Mouse (Mus musculus): ENCODE measurements around the gene Rab43. TPM values are rescaled to one million over a fixed set of nuclear protein-coding genes. Genes with fewer than 3 reads are reported as not detected.
A peak's percentile ranks its signal among the peaks of the same experiment; 100 is the strongest.
"Not testable (repeated sequence)": the region's sequence is repeated elsewhere in the genome, so short reads cannot be mapped to it uniquely, and the experiment has no call there.

The Rab43 gene
- polyA plus RNA-seq, 1 experiment, result 19.4 TPM

- no peak overlapping the region for H3K27ac ChIP-seq (ENCODE audit: insufficient read depth, low read length)
- no peak overlapping the region for H3K4me3 ChIP-seq (replicated peaks; ENCODE audit: insufficient read depth, low read depth, low read length)
- H3K4me1 ChIP-seq (ENCODE audit: control insufficient read depth, insufficient read depth, low read length), result no peaks in the 10 kb centered on the region
- DNase-seq, result no peak
- 39% methylated on average over 8 of the region's 8 CpGs for WGBS
- no peaks in the 10 kb centered on the region for H3K27me3 ChIP-seq (ENCODE audit: control insufficient read depth, insufficient read depth, low read length)
- TF ChIP-seq POLR2A (IDR thresholded peaks at IDR 0.05; ENCODE audit: borderline replicate concordance, insufficient read depth, low read length), result no peak
- no peak for TF ChIP-seq CTCF (IDR thresholded peaks at IDR 0.05; ENCODE audit: borderline replicate concordance, insufficient read depth, low read depth, low read length)
Observed at GRCm38 (mm10) chr6:87770626-87771025, 41.3 kb downstream of the Rab43 start.

GRCm38 (mm10) chr6:87764296-87764695 lies 47.7 kb downstream of the Rab43 start:
- H3K27me3 ChIP-seq (ENCODE audit: control insufficient read depth, insufficient read depth, low read length); H3K4me1 ChIP-seq (ENCODE audit: control insufficient read depth, insufficient read depth, low read length); H3K4me3 ChIP-seq (replicated peaks; ENCODE audit: insufficient read depth, low read depth, low read length); DNase-seq; H3K27ac ChIP-seq (ENCODE audit: insufficient read depth, low read length): not testable (repeated sequence)
- WGBS, result 91% methylated on average over 2 of the region's 2 CpGs

- DNase-seq, result peak in 1 of 2 experiments; percentile 46
- Histone ChIP-seq H3K27ac (ENCODE audit: insufficient read depth, low read length) (no peak overlapping the region), H3K4me3 (replicated peaks; ENCODE audit: insufficient read depth, low read depth, low read length) (no peak overlapping the region), H3K4me1 (ENCODE audit: control insufficient read depth, insufficient read depth, low read length) (no peaks in the 10 kb centered on the region), H3K27me3 (ENCODE audit: control insufficient read depth, insufficient read depth, low read length) (no peaks in the 10 kb centered on the region)
- TF ChIP-seq CTCF (IDR thresholded peaks at IDR 0.05; ENCODE audit: borderline replicate concordance, insufficient read depth, low read depth, low read length) (peak; percentile 58; the same call in 1 of the 2 replicates), POLR2A (IDR thresholded peaks at IDR 0.05; ENCODE audit: borderline replicate concordance, insufficient read depth, low read length) (no peak)
- WGBS, result 64% methylated on average over 4 of the region's 4 CpGs
Observed at GRCm38 (mm10) chr6:87763376-87764280, 48.3 kb downstream of the Rab43 start.

DNA sequence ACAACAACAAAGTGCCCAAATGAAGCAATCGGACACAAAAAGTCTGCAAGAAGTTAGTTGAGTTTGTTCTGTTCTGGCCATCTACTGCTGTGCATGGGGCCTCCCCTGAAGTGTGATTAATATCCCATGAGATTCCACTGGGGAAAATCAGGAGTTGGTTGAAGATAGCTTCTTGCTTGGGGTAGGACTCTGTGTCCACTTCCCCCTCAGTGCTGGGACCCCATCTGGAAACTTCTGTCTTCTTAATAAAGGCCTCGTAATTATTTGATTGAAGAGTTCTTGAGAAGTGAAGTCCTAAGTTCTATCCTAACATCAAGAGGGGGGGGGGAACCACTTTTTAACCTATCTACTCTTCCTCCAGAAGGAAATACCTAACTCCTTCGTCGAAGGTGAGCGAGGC lies 49.8 kb downstream of the Rab43 start:
- WGBS, result 82% methylated on average over 5 of the region's 5 CpGs

GRCm38 (mm10) chr6:87759850-87760249 lies 52.1 kb downstream of the Rab43 start:
- H3K27ac ChIP-seq (ENCODE audit: insufficient read depth, low read length), result no peak overlapping the region
- no peaks in the 10 kb centered on the region for H3K27me3 ChIP-seq (ENCODE audit: control insufficient read depth, insufficient read depth, low read length)
- TF ChIP-seq CTCF (IDR thresholded peaks at IDR 0.05; ENCODE audit: borderline replicate concordance, insufficient read depth, low read depth, low read length) (no peak), POLR2A (IDR thresholded peaks at IDR 0.05; ENCODE audit: borderline replicate concordance, insufficient read depth, low read length) (no peak)
- H3K4me3 ChIP-seq (replicated peaks; ENCODE audit: insufficient read depth, low read depth, low read length), result no peak overlapping the region
- 65% methylated on average over 3 of the region's 3 CpGs for WGBS
- DNase-seq, result no peak
- no peaks in the 10 kb centered on the region for H3K4me1 ChIP-seq (ENCODE audit: control insufficient read depth, insufficient read depth, low read length)

More for the DNA sequence above, 49.8 kb downstream of the Rab43 start:
- DNase-seq, result no peak
- Histone ChIP-seq H3K4me1 (ENCODE audit: control insufficient read depth, insufficient read depth, low read length) (no peaks in the 10 kb centered on the region), H3K27ac (ENCODE audit: insufficient read depth, low read length) (no peak overlapping the region), H3K27me3 (ENCODE audit: control insufficient read depth, insufficient read depth, low read length) (no peaks in the 10 kb centered on the region), H3K4me3 (replicated peaks; ENCODE audit: insufficient read depth, low read depth, low read length) (no peak overlapping the region)
- TF ChIP-seq CTCF (IDR thresholded peaks at IDR 0.05; ENCODE audit: borderline replicate concordance, insufficient read depth, low read depth, low read length) (no peak), POLR2A (IDR thresholded peaks at IDR 0.05; ENCODE audit: borderline replicate concordance, insufficient read depth, low read length) (no peak)

DNA sequence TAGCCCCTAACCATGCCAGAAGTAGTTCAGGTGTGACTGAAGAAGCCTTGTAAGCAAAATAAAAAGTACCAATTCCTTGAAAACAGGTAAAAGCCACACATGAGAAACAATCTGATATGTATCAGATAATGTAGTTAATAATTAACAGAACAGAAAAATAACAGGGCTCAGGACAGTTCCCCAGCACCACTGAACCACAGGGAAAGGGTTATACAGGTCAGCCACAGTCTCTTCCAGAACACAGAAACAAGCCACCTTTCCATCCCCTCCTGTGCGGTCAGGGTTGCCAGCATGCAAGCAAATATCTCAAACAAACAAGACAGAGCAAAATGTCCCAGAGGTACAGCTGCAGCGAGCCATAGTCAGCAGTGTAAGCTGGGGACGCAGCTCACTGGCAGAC lies 52.6 kb downstream of the Rab43 start:
- Histone ChIP-seq H3K4me1 (ENCODE audit: control insufficient read depth, insufficient read depth, low read length) (no peaks in the 10 kb centered on the region), H3K4me3 (replicated peaks; ENCODE audit: insufficient read depth, low read depth, low read length) (no peak overlapping the region), H3K27me3 (ENCODE audit: control insufficient read depth, insufficient read depth, low read length) (no peaks in the 10 kb centered on the region), H3K27ac (ENCODE audit: insufficient read depth, low read length) (no peak overlapping the region)
- WGBS, result 73% methylated on average over 3 of the region's 3 CpGs
- no peak for DNase-seq
- TF ChIP-seq CTCF (IDR thresholded peaks at IDR 0.05; ENCODE audit: borderline replicate concordance, insufficient read depth, low read depth, low read length) (no peak), POLR2A (IDR thresholded peaks at IDR 0.05; ENCODE audit: borderline replicate concordance, insufficient read depth, low read length) (no peak)

- TF ChIP-seq POLR2A (IDR thresholded peaks at IDR 0.05; ENCODE audit: borderline replicate concordance, insufficient read depth, low read length) (no peak), CTCF (IDR thresholded peaks at IDR 0.05; ENCODE audit: borderline replicate concordance, insufficient read depth, low read depth, low read length) (no peak)
- Histone ChIP-seq H3K27me3 (ENCODE audit: control insufficient read depth, insufficient read depth, low read length) (no peaks in the 10 kb centered on the region), H3K27ac (ENCODE audit: insufficient read depth, low read length) (no peak overlapping the region), H3K4me1 (ENCODE audit: control insufficient read depth, insufficient read depth, low read length) (no peaks in the 10 kb centered on the region), H3K4me3 (replicated peaks; ENCODE audit: insufficient read depth, low read depth, low read length) (no peak overlapping the region)
- 81% methylated on average over 8 of the region's 8 CpGs for WGBS
- no peak for DNase-seq
Observed at GRCm38 (mm10) chr6:87756896-87757295, 55.1 kb downstream of the Rab43 start.

DNA sequence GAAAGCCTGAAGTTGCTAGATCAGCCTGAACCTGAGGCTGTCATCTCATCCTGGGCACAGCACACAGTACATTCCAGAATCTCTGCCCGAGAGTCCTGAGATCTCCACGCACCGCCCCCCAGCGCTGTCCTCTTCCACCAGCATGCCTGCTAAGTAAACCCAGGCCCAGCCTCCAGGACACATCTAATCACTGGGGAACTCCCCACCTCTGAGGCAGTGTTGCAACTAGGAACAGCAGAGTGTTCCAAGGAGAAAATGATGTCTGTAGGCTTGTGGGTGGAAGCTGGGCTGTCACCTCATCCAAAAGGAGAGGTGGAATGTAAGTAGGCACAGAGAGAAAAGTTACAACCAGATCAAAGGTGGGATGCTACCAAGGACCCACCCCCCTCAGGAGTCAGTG lies 56.8 kb downstream of the Rab43 start:
- no peaks in the 10 kb centered on the region for H3K4me1 ChIP-seq (ENCODE audit: control insufficient read depth, insufficient read depth, low read length)
- WGBS, result 95% methylated on average over 4 of the region's 4 CpGs
- DNase-seq, result no peak
- no peak overlapping the region for H3K27ac ChIP-seq (ENCODE audit: insufficient read depth, low read length)
- no peaks in the 10 kb centered on the region for H3K27me3 ChIP-seq (ENCODE audit: control insufficient read depth, insufficient read depth, low read length)
- no peak for TF ChIP-seq POLR2A (IDR thresholded peaks at IDR 0.05; ENCODE audit: borderline replicate concordance, insufficient read depth, low read length)
- TF ChIP-seq CTCF (IDR thresholded peaks at IDR 0.05; ENCODE audit: borderline replicate concordance, insufficient read depth, low read depth, low read length), result no peak
- no peak overlapping the region for H3K4me3 ChIP-seq (replicated peaks; ENCODE audit: insufficient read depth, low read depth, low read length)

All from cerebellum, adult 2 months (tissue).